Mouse (Mus musculus): ENCODE data around the gene Tead3. TPM values are rescaled to one million over a fixed set of nuclear protein-coding genes. Genes with fewer than 3 reads are reported as not detected.

Gene Tead3
- polyA plus RNA-seq, 1 experiment from 2014 or later, result 45.2 TPM

DNA sequence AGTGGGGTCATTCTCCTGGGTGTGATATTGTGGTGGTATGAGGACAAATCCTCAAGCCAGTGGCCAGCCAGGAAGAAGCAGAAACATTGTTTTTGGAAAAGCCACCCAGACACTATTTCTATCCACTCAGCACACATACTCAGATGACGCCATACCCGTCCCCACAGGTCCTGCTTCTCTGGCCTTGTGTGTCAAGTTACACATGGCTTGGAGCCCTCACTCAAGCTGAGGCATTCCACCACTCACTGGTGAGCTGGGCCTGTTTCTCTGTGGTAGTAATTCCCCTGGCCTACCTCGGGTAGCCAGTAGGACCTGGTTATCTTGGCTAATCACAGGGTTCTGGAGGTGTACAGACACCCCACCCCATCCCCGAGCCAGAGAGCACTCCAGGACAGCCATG, 56.9 kb downstream of the Tead3 start:
- CTCF ChIA-PET, result no interaction called here
- in situ Hi-C loops (cut with MboI; ENCODE audit: low pct_unique_long_range_greater_than_20kb), result no loop called here
- DNase-seq (ENCODE audit: low read depth, low spot score) (no peak), ATAC-seq (no peak)
- H3K27me3 ChIP-seq, result no peaks in the 10 kb centered on the region
- POLR2A ChIA-PET, result interaction anchor here (1.0 kb wide), 1 partner anchor 47 kb away, joined by 5 read pairs; no protein-coding TSS in a partner anchor
- no peak for TF ChIP-seq CTCF (IDR thresholded peaks at IDR 0.05)

DNA sequence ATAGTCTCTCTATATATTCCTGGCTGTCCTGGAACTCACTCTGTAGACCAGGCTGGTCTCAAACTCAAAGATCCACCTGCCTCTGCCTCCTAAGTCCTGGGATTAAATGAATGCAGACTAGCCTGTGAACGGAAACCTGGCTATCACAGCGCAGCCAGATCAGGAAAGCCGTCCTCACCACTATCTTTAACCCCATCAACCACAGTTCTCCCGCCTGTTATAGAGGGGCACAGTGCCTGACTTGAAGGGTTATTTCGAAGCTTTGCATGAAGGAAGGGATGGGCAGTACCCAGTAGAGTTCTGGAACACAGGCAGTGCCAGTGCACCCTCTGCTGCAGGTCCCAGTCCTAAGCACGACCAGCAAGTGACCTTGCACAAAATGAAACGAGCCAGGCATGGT, 59.3 kb downstream of the Tead3 start:
- ChIA-PET CTCF (interaction anchor here (1.2 to 1.3 kb wide), 2 partner anchors 59 to 65 kb away, joined by 3 to 5 read pairs; partner anchors contain the start of gene Ppard), POLR2A (no interaction called here)
- in situ Hi-C loops (cut with MboI; ENCODE audit: low pct_unique_long_range_greater_than_20kb), result no loop called here
- no peak for TF ChIP-seq CTCF (IDR thresholded peaks at IDR 0.05)
- H3K27me3 ChIP-seq, result no peaks in the 10 kb centered on the region
- no peak for DNase-seq (ENCODE audit: low read depth, low spot score)
- no peak for ATAC-seq

DNA sequence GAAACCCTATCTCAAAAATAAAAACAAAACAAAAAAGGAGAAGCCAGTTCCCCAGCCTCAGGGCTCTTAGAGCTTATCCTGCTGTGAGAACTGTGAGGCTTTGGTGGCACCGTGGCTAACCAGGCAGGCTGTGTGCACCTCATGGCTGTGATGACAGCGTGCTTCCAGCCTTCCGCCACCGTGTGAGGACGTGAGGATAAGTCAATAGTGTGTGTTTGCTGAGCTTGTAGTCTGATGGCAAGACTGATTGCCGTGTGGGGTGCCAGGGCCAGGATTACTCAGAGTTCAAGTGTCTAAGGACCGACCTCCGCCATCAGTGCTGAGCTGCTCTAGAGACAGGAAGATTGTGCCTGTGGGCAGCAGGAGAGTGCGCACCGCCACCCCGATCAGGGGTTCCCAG, 59.9 kb downstream of the Tead3 start:
- in situ Hi-C loops (cut with MboI; ENCODE audit: low pct_unique_long_range_greater_than_20kb), result no loop called here
- no peak for TF ChIP-seq CTCF (IDR thresholded peaks at IDR 0.05)
- ChIA-PET CTCF (interaction anchor here (1.2 to 1.3 kb wide), 2 partner anchors 58 to 65 kb away, joined by 3 to 5 read pairs; partner anchors contain the start of gene Ppard), POLR2A (no interaction called here)
- DNase-seq (ENCODE audit: low read depth, low spot score) (no peak), ATAC-seq (no peak)
- H3K27me3 ChIP-seq, result no peaks in the 10 kb centered on the region

DNA sequence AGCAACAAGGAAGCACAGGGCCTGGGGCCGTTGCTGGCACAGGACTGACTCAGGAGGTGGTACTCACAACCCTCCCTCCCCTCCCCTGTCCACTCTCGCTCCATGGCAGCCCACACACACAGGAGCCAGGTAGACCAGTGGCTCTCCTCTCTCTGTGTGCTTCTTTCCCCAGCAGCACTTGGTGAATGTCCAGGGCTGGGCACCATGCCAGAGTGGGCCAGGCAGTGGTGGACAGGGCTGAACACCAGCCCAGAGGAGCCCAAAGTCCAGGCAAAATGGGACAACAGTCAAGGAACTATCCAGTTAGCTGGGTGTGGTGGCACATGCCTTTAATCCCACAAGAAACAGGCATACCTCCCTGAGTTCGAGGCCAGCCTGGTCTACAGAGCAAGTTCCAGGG, 60.4 kb downstream of the Tead3 start:
- H3K27me3 ChIP-seq, result no peaks in the 10 kb centered on the region
- no peak for ATAC-seq
- in situ Hi-C loops (cut with MboI; ENCODE audit: low pct_unique_long_range_greater_than_20kb), result no loop called here
- ChIA-PET CTCF (interaction anchor here (1.2 to 1.3 kb wide), 2 partner anchors 58 to 64 kb away, joined by 3 to 5 read pairs; partner anchors contain the start of gene Ppard), POLR2A (no interaction called here)
- TF ChIP-seq CTCF (IDR thresholded peaks at IDR 0.05), result no peak
- no peak for DNase-seq (ENCODE audit: low read depth, low spot score)

DNA sequence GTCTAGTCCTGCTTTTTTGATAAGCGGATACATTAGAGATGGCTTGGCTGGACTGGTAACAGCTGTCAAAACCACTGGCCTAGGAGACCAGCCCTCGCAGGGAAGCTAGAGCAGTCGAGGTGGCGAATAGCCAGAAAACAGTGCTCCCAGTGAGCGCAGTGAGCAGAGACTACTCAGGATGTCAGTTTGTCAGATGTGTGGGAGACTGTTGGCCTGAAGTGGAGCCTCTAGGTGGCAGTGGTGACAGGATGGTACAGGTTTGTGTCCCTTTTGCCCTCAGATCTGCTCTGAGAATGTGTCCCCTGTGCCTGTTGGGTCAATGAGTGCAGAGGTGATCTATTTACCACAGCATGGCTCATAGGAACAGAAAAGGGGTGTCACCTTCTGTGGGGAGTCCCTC, 62.6 kb downstream of the Tead3 start:
- in situ Hi-C loops (cut with MboI; ENCODE audit: low pct_unique_long_range_greater_than_20kb), result no loop called here
- ChIA-PET CTCF (no interaction called here), POLR2A (no interaction called here)
- DNase-seq (ENCODE audit: low read depth, low spot score) (no peak), ATAC-seq (no peak)
- TF ChIP-seq CTCF (IDR thresholded peaks at IDR 0.05), result no peak
- H3K27me3 ChIP-seq, result no peaks in the 10 kb centered on the region

DNA sequence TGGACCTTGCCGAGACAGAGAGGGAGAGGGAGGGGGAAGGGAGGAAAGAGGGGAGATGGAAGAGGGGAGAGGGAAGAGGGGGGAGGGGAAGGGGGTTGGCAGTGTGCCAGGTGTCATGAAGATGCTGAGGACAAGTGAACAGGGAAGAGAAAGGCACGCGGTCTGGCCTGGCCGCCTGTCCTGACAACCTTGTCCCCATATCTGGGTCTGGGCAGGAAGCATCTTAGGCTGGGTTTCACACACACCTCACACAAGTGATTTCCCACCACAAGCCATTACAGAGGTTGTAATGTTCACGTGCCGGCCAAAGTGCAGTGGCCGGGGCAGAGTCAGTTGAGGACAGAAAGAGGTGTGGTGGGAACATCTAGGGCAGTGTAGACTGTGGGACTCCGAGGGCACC, 63.0 kb downstream of the Tead3 start:
- ChIA-PET POLR2A (no interaction called here), CTCF (no interaction called here)
- in situ Hi-C loops (cut with MboI; ENCODE audit: low pct_unique_long_range_greater_than_20kb), result no loop called here
- DNase-seq (ENCODE audit: low read depth, low spot score), result no peak
- ATAC-seq, result no peak
- H3K27me3 ChIP-seq, result no peaks in the 10 kb centered on the region
- TF ChIP-seq CTCF (IDR thresholded peaks at IDR 0.05), result no peak

DNA sequence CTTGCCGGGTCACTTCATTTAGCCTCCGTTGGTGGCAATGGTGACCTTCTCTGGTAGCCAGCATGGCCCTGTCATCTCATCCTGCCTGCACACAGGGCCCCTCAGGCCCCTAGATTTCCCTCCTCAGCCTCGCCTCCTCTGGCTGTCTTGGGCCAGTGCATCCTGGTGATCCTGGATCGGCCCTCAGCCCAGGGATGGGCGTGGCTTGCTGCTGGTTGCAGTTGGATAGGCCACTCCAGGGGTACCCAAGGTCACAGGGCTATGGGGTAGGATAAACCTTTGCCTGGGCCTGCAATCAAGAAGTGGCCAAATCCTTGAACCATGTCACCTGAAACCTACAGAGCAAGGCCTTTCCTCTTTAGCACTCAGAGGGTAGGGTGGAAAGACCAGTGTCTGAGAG, 63.7 kb downstream of the Tead3 start:
- ChIA-PET POLR2A (interaction anchor here (0.6 kb wide), 1 partner anchor 336 kb away, joined by 4 read pairs; no protein-coding TSS in a partner anchor), CTCF (interaction anchor here (1.0 kb wide), 1 partner anchor 61 kb away, joined by 5 read pairs; no protein-coding TSS in a partner anchor)
- H3K27me3 ChIP-seq, result no peaks in the 10 kb centered on the region
- TF ChIP-seq CTCF (IDR thresholded peaks at IDR 0.05), result no peak
- in situ Hi-C loops (cut with MboI; ENCODE audit: low pct_unique_long_range_greater_than_20kb), result no loop called here
- ATAC-seq, result no peak
- DNase-seq (ENCODE audit: low read depth, low spot score), result no peak

DNA sequence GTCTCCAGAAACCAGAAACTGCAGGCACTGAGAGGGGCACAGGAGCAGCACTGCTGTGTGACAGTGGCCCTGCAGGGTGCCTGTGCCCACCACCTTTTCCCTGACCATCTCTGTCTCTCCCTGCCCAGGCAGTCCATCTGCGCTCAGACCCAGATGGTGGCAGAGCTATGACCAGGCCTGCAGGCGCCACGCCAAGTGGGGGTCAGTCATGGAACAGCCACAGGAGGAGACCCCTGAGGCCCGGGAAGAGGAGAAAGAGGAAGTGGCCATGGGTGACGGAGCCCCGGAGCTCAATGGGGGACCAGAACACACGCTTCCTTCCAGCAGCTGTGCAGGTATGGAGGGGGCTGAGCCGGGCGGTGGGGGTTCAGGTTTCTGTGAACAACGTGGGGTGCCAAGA, 64.5 kb downstream of the Tead3 start:
- no peaks in the 10 kb centered on the region for H3K27me3 ChIP-seq
- DNase-seq (ENCODE audit: low read depth, low spot score) (no peak), ATAC-seq (no peak)
- TF ChIP-seq CTCF (IDR thresholded peaks at IDR 0.05), result no peak
- ChIA-PET CTCF (interaction anchor here (1.0 kb wide), 1 partner anchor 60 kb away, joined by 5 read pairs; no protein-coding TSS in a partner anchor), POLR2A (no interaction called here)
- in situ Hi-C loops (cut with MboI; ENCODE audit: low pct_unique_long_range_greater_than_20kb), result no loop called here

DNA sequence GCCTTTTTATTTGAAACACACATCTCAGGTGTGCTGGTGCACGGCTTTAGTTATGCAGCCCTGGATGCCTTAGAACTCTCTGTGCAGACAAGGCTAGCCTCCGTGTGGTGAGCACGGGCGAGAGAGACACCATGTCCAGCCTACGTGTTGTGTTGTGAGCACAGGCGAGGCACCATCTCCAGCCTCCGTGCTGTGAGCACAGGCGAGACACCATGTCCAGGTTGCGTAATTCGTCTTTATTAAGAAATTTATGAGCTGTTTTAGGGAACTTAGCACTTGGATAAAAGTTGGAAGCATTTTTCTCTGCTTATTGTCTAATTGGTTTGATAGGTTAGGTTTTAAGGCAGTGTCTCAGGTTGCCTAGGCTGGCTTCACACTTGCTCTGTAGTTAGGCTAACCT, 67.4 kb downstream of the Tead3 start:
- no peak for ATAC-seq
- no peaks in the 10 kb centered on the region for H3K27me3 ChIP-seq
- TF ChIP-seq CTCF (IDR thresholded peaks at IDR 0.05), result no peak
- ChIA-PET CTCF (no interaction called here), POLR2A (no interaction called here)
- DNase-seq (ENCODE audit: low read depth, low spot score), result no peak
- in situ Hi-C loops (cut with MboI; ENCODE audit: low pct_unique_long_range_greater_than_20kb), result no loop called here

DNA sequence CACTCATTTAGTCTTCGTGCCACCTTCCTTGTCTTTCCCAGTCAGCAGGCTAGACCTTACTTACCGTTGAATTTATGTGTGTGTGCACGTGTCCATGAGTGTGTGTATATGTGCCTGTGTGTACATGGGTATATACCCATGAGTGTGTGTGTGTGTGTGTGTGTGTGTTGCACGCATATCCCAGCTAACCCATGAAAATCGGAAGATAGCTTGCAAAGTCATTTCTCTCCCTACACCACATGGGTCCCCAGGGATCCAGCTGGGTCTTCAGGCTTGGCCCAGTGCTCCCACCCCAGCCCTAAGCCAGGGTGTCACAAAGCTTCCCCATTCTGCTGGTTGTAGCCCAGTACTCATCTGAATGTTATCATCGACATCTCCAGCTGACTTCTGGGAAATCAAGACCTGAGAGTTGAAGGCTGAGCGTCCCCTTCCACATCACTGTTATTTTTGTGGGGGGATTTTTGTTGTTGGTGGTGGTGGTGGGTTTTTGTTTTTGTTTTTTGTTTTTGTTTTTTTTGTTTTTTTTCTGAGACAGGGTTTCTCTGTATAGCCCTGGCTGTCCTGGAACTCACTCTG, 68.7 kb downstream of the Tead3 start:
- ATAC-seq, result no peak
- in situ Hi-C loops (cut with MboI; ENCODE audit: low pct_unique_long_range_greater_than_20kb), result no loop called here
- no peak for TF ChIP-seq CTCF (IDR thresholded peaks at IDR 0.05)
- CTCF ChIA-PET, result interaction anchor here (1.2 to 2.0 kb wide), 3 partner anchors 13 to 57 kb away, joined by 3 to 5 read pairs (median 5); no protein-coding TSS in a partner anchor
- H3K27me3 ChIP-seq, result no peaks in the 10 kb centered on the region
- POLR2A ChIA-PET, result no interaction called here
- no peak for DNase-seq (ENCODE audit: low read depth, low spot score)

Other genes starting within 250 kb of the Tead3 start
- gene Scube3, start 208.7 kb downstream of the Tead3 start, polyA plus RNA-seq (2021), result 17.9 TPM
- gene Zfp523, start 173.7 kb downstream of the Tead3 start, polyA plus RNA-seq (2021), result 65.9 TPM
- 1.4 TPM for gene Def6, start 143.0 kb downstream of the Tead3 start, polyA plus RNA-seq (2021)
- gene Ppard, start 118.1 kb downstream of the Tead3 start, polyA plus RNA-seq (2021), result 30.9 TPM
- 44.9 TPM for gene Fance, start 37.3 kb downstream of the Tead3 start, polyA plus RNA-seq (2021)
- 554 TPM for gene Rpl10a, start 22.3 kb downstream of the Tead3 start, polyA plus RNA-seq (2021)
- gene Tulp1, start 14.4 kb upstream of the Tead3 start, polyA plus RNA-seq (2021), result not detected
- 9.2 TPM for gene Fkbp5, start 166.7 kb upstream of the Tead3 start, polyA plus RNA-seq (2021)
- not detected for gene Armc12, start 180.0 kb upstream of the Tead3 start, polyA plus RNA-seq (2021)
- gene Clpsl2, start 198.6 kb upstream of the Tead3 start, polyA plus RNA-seq (2021), result not detected
- not detected for gene Clps, start 209.9 kb upstream of the Tead3 start, polyA plus RNA-seq (2021)
- gene Lhfpl5, start 224.8 kb upstream of the Tead3 start, polyA plus RNA-seq (2021), result 0.09 TPM

Measured in Patski (cell line).